Mouse (Mus musculus) kidney, adult 2 months (tissue): ENCODE measurements around the gene Scube3. TPM values are rescaled to one million over a fixed set of nuclear protein-coding genes. Genes with fewer than 3 reads are reported as not detected.

Source experiments
- DNase-seq: peaks from one replicate; pipeline ENCODE4 v3.0.0; 2021
- H3K27ac ChIP-seq: fragments of 200-500 bp; 2 replicates; pipeline ENCODE4 v1.5.1; 2012; ENCODE audit warnings: low read depth, low read length, control low read depth, inconsistent platforms; ENCODE audit not compliant: insufficient read depth
- H3K27me3 ChIP-seq: fragments of 200-500 bp; replicated peaks from 2 replicates; pipeline ENCODE4 v1.6.1; 2012; ENCODE audit warnings: mild to moderate bottlenecking, moderate library complexity, low read length, inconsistent platforms; ENCODE audit not compliant: control insufficient read depth, insufficient read depth
- H3K36me3 ChIP-seq: fragments of 200-500 bp; 2 replicates; pipeline ENCODE4 v1.6.1; 2012; ENCODE audit warnings: mild to moderate bottlenecking, moderate library complexity, low read length, inconsistent platforms; ENCODE audit not compliant: control insufficient read depth, insufficient read depth
- H3K4me1 ChIP-seq: fragments of 200-500 bp; 2 replicates; pipeline ENCODE4 v1.6.1; 2011; ENCODE audit warnings: low read length; ENCODE audit not compliant: control insufficient read depth, insufficient read depth
- H3K4me3 ChIP-seq: fragments of 200-500 bp; 2 replicates; pipeline ENCODE4 v1.5.1; 2011; ENCODE audit warnings: mild to moderate bottlenecking, low read depth, low read length, control low read depth; ENCODE audit not compliant: insufficient read depth
- CTCF ChIP-seq: fragments of 200-500 bp; conservative IDR thresholded peaks from 2 replicates; pipeline ENCODE4 v1.5.1; 2011; ENCODE audit warnings: low read depth, mild to moderate bottlenecking, control low read depth, low read length, moderate library complexity, mixed read lengths; ENCODE audit not compliant: insufficient read depth, insufficient read length
- POLR2A ChIP-seq: fragments of 200-500 bp; IDR thresholded peaks from one replicate; pipeline ENCODE4 v1.6.1; 2011; ENCODE audit warnings: low read depth, low read length, control low read depth
- WGBS: fragments of 180-500 bp; shearing (Covaris S2); methylation state at CpG from one replicate; pipeline ENCODE4 v1.1.7; 2018; 5-methylcytosine and 5-hydroxymethylcytosine counted together
- polyA plus RNA-seq: library from polyadenylated mRNA; depleted of rRNA; stranded (reverse); fragments of >200 nt; gene quantifications from 2 replicates; pipeline ENCODE4 v1.2.3, GENCODE M21; 2012

The Scube3 gene
- polyA plus RNA-seq, 1 experiment, result 2.4 TPM

DNA sequence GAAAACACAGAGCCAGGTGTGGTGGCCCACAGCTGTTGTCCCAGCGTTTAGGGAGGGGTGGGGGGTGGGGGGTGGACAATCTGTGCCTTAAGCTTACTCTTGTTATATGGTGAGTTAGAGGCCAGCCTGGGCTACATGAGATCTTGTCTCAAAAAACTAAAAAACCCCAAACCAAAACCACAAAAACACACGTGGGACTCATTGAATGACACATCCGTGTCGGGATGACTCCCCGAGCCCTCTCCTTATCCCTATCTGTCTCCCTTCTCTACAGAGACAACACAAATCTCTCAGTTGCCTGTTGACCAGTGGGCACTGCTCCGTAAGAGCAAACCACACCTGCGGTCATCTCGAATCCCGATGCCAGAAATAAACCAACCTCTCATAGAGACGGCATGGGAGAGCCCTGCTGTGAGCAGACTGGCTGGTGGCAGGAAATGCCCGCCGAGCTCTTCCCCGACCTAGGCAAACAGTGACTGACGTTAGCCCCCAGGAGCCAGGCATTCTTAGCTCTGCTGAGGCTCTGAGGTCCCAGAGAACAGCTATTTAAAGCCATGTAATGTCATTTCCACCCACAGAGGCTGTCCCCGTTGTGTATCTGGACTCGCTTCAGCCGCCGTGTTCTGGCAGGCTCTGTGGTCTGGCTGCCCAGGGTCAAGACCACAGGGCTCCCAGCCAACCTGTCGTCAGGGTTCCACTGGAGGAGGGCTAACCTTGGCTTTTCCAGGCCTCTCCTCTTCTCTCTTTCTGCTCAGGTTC, 24.3 kb upstream of the Scube3 start:
- no peak for DNase-seq
- WGBS, result 51% methylated on average over 19 of the region's 19 CpGs
- Histone ChIP-seq H3K4me1 (no peaks in the 10 kb centered on the region), H3K27me3 (no peaks in the 10 kb centered on the region), H3K4me3 (no peak overlapping the region), H3K36me3 (no peaks in the 10 kb centered on the region), H3K27ac (no peak overlapping the region)
- no peak for TF ChIP-seq CTCF
- no peak for TF ChIP-seq POLR2A

DNA sequence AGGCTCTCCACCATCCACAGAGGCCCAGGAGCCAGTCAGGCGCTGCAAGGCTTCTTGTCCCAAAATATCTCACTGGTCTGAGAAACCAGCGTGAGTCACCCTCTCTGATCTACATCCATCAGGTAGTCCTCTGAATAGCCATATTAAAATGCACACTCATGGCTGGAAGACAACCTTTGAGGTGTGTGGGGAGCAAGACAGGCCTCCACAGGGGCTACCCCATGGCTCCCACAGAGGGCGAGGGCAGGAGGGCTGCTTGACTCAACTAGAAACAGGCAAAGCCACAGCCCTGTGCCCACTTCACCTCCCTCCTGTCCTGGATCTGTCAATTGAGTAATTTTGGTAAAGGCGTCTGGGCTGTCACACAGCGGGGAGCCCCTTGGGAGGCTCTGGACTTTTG, 21.5 kb upstream of the Scube3 start:
- TF ChIP-seq CTCF, result no peak
- no peak for TF ChIP-seq POLR2A
- H3K4me3 ChIP-seq, result no peak overlapping the region
- DNase-seq, result no peak
- H3K27ac ChIP-seq, result no peak overlapping the region
- H3K36me3 ChIP-seq, result no peaks in the 10 kb centered on the region
- H3K4me1 ChIP-seq, result no peaks in the 10 kb centered on the region
- H3K27me3 ChIP-seq, result no peaks in the 10 kb centered on the region
- WGBS, result 94% methylated on average over 5 of the region's 5 CpGs

DNA sequence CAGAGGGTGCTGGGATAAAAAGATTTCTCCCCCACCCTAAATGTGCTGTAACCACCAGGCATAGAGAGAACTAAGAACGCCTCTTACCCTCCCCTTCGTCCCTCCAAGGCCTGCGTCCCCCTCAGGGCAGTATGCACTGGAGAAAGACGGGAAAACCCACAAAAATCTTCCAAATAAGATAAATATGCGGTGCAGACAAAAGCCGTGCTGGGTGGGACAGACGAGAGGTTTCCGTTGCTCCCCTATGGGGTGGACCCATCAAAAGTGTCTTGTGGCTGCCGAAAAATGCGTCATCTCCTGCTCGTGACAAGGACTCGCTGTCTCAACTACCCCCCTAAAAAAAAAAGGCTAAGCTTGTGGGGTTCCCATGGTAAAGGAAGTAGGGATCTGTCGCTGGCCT, 19.0 kb upstream of the Scube3 start:
- no peak for DNase-seq
- no peaks in the 10 kb centered on the region for H3K4me1 ChIP-seq
- no peak overlapping the region for H3K4me3 ChIP-seq
- no peak for TF ChIP-seq POLR2A
- no peak for TF ChIP-seq CTCF
- no peaks in the 10 kb centered on the region for H3K36me3 ChIP-seq
- H3K27me3 ChIP-seq, result no peaks in the 10 kb centered on the region
- 81% methylated on average over 13 of the region's 13 CpGs for WGBS
- no peak overlapping the region for H3K27ac ChIP-seq

GRCm38 (mm10) chr17:28123627-28124026, 18.3 kb upstream of the Scube3 start:
- no peak overlapping the region for H3K4me3 ChIP-seq

DNA sequence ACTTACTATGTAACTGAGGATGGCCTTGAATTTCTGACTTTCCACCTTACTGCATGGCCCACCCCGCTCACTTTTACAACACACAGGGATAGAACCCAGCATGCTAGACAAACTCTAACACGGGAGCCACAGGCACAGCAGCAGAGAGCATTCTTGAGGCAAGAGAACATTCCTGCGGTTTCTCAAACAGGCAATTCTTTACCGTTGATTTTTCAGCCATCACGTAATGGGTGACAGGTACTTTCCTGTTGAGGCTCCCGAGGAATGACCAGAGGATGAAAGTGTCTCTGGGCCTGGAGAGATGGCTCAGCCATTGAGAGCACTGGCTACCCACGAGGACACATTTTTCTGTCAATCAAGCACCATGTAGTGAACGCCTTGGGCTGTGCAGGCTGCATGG, 17.6 kb upstream of the Scube3 start:
- TF ChIP-seq POLR2A, result no peak
- no peak for TF ChIP-seq CTCF
- Histone ChIP-seq H3K36me3 (no peaks in the 10 kb centered on the region), H3K4me3 (no peak overlapping the region), H3K4me1 (no peaks in the 10 kb centered on the region), H3K27ac (no peak overlapping the region), H3K27me3 (no peaks in the 10 kb centered on the region)
- DNase-seq, result no peak
- 59% methylated on average over 8 of the region's 8 CpGs for WGBS

More at GRCm38 (mm10) chr17:28123627-28124026, 18.3 kb upstream of the Scube3 start:
- WGBS, result 72% methylated on average over 7 of the region's 7 CpGs
- Histone ChIP-seq H3K36me3 (no peaks in the 10 kb centered on the region), H3K27ac (no peak overlapping the region), H3K4me1 (no peaks in the 10 kb centered on the region), H3K27me3 (no peaks in the 10 kb centered on the region)
- no peak for TF ChIP-seq CTCF
- no peak for TF ChIP-seq POLR2A
- no peak for DNase-seq

DNA sequence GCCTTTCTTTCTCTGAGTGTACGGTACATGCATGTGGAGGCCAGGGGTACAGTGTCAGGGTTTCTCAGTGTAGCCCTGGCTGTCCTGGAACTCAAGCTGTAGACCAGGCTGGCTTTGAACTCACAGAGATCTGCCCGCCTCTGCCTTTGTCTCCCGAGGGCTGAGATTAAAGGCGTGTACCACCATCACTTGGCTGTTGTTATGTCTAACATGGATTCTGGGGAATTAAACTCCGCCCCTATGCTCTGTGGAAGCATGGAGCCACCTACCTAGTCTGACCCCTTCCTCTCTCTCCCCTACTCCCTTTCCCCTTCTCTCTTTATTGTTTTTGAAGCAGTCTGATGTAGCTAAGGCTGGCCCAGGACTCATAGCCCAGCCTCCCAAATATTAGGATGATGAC, 12.1 kb upstream of the Scube3 start:
- 94% methylated on average over 5 of the region's 5 CpGs for WGBS
- Histone ChIP-seq H3K27ac (no peak overlapping the region), H3K27me3 (no peaks in the 10 kb centered on the region), H3K36me3 (no peaks in the 10 kb centered on the region), H3K4me3 (no peak overlapping the region), H3K4me1 (no peaks in the 10 kb centered on the region)
- DNase-seq, result no peak
- no peak for TF ChIP-seq CTCF
- no peak for TF ChIP-seq POLR2A

DNA sequence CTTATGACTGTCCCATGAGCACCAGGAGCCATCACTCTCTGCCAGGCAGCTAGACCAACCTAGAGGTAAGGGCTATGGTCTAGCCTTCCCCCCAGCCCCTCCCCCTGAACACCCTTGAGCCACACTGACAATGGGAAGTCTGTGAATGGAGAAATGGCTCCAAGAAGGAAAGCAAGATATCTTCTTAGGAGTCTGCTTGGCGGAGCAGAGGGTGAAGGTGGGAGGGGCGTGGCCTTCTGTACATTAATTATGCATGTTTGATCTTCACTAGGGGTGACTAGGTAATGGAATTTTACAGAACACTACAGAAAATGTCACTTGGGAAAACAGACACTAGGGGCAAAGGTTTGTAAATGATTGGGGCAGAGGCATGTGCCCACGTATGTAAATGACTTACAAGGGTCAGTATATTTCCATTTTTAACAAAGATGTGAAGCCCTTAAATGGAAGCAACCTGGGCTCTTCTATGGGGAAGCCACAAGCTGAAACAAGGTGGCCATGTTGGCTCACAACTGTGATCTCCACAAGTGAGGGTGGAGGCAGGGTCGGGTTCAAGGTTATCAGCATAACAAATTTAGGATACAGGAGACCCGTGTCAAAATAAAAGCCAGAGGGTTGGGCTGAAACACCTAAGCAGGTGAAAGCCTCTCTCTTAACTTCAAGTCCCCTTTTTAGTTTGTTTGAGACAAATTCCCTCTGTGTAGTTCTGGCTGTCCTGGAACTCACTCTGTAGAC, 11.4 kb upstream of the Scube3 start:
- TF ChIP-seq POLR2A, result no peak
- TF ChIP-seq CTCF, result no peak
- H3K27ac ChIP-seq, result no peak overlapping the region
- 56% methylated on average over 5 of the region's 5 CpGs for WGBS
- H3K36me3 ChIP-seq, result no peaks in the 10 kb centered on the region
- no peaks in the 10 kb centered on the region for H3K4me1 ChIP-seq
- no peaks in the 10 kb centered on the region for H3K27me3 ChIP-seq
- DNase-seq, result peak; percentile 23
- H3K4me3 ChIP-seq, result no peak overlapping the region
